Mouse (Mus musculus) splenic B cell, adult 2 months (primary cell): ENCODE data around the gene Slc4a3.
A peak's percentile ranks its signal among the peaks of the same experiment; 100 is the strongest.

ENCODE experiments used
- DNase-seq: peaks from one replicate; pipeline ENCODE4 v3.0.0-alpha.2; 2011; ENCODE audit warnings: low read depth, low spot score
- H3K27me3 ChIP-seq: 2 replicates; pipeline ENCODE4 v1.6.1; 2012; ENCODE audit warnings: mild to moderate bottlenecking, low read length, moderate library complexity, mixed read lengths; ENCODE audit not compliant: control insufficient read depth, poor library complexity, insufficient read depth, severe bottlenecking
- H3K36me3 ChIP-seq: 2 replicates; pipeline ENCODE4 v1.6.1; 2012; ENCODE audit warnings: mild to moderate bottlenecking, low read length, moderate library complexity, mixed read lengths; ENCODE audit not compliant: control insufficient read depth, poor library complexity, insufficient read depth, severe bottlenecking

Gene Slc4a3

DNA sequence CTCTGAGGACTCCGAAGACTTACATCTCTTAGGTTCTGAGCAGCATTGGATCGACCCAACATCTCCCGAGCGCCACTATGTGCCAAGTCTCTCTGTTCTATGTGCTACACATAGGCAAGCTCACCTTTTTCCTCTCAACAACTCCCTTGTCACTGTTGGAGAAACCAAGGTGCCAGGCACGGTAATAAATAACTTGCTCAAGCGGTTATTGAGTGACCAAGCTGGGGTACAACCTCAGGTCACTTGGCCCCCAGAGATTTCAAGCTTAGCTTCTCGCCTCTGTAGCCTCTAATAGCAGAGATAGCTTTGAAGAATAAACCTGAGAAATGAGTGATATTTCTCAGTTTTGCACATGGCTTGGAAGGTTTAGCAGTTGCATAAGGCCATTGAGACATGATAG, 4.6 kb upstream of the Slc4a3 start:
- Histone ChIP-seq H3K27me3 (0 out of 2 replicates have a peak, but pooled peaks cover 2% of the 10 kb centered on the region), H3K36me3 (peaks cover 1% of the 10 kb centered on the region; the same call in 1 of the 2 replicates)
- DNase-seq = no peak

DNA sequence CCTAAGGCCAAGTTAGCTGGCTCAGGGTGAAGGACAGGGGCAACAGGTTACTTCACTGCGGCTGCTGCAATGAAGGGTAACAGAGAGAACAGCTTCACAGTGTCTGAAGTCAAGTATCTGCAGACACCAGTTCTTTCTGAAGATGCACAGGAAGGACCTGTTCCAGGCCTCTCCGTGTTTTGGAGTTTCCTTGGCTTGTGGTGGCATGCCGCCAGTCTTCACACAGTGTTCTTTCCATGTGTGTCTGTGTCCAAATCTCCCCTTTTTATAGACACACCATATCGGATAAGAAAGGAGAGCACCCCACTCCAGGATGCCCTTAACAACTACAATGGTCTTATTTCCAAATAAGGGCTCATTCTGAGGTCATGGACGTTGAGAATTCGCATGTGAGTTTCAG, 1.7 kb upstream of the Slc4a3 start:
- no peak for DNase-seq
- Histone ChIP-seq H3K36me3 (no peaks in the 10 kb centered on the region), H3K27me3 (0 out of 2 replicates have a peak, but pooled peaks cover 2% of the 10 kb centered on the region)

DNA sequence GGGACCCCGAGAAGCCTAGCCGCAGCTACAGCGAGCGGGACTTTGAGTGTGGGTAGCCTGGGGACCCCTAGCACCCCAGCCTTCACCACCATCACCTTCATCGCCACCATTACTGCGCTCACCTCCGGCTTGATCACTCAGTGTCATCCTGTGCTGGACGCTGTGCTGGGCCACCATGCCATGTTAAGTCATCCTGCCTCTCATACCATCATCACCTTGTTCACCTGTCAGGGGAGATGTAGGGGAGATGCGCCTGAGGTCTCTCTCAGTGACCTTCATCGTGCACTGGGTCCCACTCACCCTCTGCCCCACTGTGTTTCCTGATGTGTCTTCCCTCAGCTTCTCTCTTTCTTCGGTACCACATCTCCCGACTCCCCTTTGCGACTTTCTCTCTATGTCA, 1.3 kb downstream of the Slc4a3 start:
- 0 out of 2 replicates have a peak, but pooled peaks cover 2% of the 10 kb centered on the region for H3K27me3 ChIP-seq

DNA sequence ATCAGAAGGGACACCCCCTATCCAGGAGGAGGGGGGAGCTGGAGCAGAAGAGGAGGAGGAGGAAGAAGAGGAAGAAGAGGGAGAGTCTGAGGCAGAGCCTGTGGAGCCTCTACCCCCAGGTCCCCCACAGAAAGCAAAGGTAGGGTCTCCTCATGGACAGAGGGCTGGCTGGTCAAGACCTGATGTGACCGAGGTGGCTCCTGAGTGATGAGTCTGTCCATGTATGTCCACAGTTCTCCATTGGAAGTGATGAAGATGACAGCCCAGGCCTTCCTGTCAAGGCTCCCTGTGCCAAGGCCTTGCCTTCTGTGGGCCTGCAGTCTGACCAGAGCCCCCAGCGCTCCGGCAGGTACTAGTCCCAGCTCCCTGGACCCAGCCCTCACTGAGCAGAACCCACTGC, 2.0 kb downstream of the Slc4a3 start:
- Histone ChIP-seq H3K36me3 (no peaks in the 10 kb centered on the region), H3K27me3 (0 out of 2 replicates have a peak, but pooled peaks cover 2% of the 10 kb centered on the region)
- DNase-seq = no peak

More for the DNA sequence above, 1.3 kb downstream of the Slc4a3 start:
- no peak for DNase-seq
- H3K36me3 ChIP-seq = no peaks in the 10 kb centered on the region

DNA sequence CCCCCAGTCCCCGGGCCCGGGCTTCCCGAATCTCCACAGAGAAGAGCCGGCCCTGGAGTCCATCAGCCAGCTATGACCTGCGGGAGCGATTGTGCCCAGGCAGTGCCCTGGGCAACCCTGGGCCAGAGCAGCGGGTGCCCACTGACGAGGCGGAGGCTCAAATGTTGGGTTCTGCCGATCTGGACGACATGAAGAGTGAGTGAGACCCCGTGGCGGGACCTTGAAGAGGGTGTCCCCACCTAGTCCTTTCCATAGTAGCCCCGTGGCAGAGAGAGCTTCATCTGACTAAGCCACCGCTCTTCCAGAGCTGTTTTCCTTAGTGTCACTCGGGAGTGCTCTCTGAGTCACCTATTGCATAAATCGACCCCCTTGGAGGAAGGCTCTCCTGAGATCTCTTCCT, 2.8 kb downstream of the Slc4a3 start:
- Histone ChIP-seq H3K36me3 (no peaks in the 10 kb centered on the region), H3K27me3 (0 out of 2 replicates have a peak, but pooled peaks cover 2% of the 10 kb centered on the region)
- no peak for DNase-seq

DNA sequence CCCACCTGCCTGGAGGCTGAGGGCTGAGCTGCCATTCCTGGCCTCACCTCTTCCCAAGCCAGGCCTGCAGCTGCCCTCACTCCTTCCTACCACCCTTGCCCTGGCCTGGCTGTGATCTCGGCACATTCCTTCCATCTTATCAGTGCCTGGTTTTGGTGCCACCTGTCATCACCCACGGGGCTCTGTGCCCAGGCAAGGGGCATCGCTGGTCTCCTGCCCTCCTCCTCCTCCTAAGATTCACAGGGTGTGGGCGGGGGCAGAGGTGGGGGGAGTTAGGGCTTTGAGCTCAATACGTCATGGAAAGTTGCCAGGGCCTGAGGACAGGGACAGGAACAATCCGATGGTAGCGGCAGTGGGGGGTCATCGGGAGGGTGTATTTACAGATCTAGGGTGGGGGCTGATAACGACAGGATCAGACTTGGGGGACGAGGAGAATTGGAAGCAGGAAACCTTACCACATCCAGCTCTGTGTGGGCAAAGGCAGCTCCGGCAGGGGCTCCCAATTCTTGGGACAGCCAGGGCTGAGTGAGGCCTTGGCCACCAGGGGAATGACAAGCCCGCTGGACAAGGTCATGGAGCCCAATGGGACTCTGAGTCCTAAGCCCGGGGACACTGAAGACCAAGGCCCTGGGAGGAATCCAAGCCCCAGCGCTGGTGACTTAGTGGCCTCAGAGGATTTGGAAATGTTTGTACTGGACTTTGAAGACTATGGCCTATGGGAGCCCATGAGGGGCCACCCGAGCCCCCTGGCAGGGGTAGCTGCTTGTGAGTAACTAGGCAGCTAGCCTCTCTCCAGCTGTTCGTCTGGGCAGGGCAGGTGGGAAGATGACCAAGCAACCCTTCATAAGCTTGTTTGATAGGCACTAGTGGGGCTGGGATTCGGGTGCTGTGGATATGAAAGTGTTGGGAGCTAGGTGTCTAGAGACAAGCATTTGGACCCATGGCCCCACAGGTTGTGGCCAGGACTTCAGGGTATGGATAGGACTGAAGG, 3.5 kb downstream of the Slc4a3 start:
- no peak for DNase-seq
- Histone ChIP-seq H3K27me3 (0 out of 2 replicates have a peak, but pooled peaks cover 2% of the 10 kb centered on the region), H3K36me3 (no peaks in the 10 kb centered on the region)

DNA sequence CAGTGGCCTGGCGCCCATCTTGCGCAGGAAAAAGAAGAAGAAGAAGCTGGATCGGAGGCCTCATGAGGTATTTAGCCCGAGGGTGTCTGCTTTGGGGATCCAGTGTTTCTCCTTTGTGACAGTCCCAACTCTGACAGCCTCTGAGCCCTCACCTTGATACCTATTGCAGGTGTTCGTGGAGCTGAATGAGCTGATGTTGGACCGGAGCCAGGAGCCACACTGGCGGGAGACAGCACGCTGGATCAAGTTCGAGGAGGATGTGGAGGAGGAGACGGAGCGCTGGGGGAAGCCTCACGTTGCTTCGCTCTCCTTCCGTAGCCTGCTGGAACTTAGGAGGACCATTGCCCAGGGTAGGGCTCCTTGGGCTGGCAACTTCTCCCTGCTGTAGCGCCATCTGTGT, 4.5 kb downstream of the Slc4a3 start:
- DNase-seq = no peak
- H3K27me3 ChIP-seq = 0 out of 2 replicates have a peak, but pooled peaks cover 2% of the 10 kb centered on the region
- H3K36me3 ChIP-seq = no peaks in the 10 kb centered on the region

DNA sequence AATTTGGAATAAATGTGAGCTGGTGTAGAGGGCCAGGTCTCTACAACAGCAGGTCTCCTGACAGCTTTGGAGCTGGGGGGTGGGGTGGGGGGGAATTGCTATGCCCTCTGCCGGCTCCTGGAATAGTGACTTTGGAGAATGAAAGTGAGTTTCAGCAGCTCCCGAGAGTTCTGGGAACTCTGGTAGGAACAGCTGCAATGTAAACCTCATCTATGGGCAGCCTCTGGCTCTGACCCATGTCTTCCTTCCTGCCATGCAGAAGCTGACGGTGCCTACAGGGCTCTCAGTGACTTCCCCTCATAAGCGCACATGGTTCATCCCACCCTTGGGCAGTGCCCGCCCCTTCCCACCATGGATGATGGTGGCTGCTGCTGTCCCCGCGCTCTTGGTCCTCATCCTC, 9.6 kb downstream of the Slc4a3 start:
- DNase-seq = no peak
- no peaks in the 10 kb centered on the region for H3K36me3 ChIP-seq
- H3K27me3 ChIP-seq = no peaks in the 10 kb centered on the region

DNA sequence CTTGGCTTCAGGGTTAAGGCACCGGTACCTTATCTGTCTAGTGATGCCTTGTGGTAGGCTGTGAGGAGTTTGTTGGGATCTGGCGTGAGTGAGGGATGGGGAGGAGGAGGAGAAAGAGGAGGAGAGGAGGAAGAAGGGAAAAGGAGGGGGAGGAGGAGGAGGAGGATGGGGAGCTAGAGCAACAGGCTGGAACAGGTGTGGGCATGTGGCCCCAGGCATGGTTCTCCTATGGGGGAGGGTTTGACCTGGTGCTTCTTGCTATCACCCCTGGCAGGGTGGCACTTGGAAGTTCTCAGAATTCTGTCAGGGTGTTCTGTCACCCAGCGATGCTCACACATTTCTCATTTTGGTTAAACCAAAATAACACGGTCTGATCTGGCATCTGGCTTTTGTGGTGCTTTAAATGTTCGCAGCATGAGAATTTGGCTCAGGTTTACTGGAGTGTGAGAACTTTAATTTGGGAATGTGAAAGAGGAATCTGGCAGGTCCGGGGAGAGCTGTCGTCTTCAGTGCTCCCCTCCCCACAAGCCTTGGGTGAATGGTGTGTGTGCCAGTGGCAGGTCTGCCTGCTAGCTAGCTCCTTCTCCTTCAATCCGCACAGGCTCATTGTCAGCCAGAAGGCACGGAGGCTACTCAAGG, 10.2 kb downstream of the Slc4a3 start:
- H3K36me3 ChIP-seq = no peaks in the 10 kb centered on the region
- no peaks in the 10 kb centered on the region for H3K27me3 ChIP-seq
- DNase-seq = no peak

DNA sequence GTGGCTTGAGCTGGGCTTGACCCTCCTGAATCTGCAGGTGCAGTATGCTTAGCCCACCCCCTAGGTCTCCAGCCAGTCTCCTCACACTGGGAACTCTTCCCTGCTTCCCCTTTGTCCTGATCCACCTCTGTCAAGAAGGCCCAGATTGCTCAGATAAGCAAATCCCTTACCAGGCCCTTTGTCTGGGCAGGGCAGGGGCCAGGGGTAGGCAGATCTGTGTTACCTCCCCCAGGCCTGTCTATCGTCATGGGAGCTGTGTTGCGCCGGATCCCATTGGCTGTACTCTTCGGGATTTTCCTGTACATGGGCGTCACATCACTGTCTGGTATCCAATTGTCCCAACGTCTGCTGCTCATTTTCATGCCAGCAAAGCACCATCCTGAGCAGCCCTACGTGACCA, 11.0 kb downstream of the Slc4a3 start:
- no peaks in the 10 kb centered on the region for H3K36me3 ChIP-seq
- H3K27me3 ChIP-seq = no peaks in the 10 kb centered on the region
- no peak for DNase-seq

DNA sequence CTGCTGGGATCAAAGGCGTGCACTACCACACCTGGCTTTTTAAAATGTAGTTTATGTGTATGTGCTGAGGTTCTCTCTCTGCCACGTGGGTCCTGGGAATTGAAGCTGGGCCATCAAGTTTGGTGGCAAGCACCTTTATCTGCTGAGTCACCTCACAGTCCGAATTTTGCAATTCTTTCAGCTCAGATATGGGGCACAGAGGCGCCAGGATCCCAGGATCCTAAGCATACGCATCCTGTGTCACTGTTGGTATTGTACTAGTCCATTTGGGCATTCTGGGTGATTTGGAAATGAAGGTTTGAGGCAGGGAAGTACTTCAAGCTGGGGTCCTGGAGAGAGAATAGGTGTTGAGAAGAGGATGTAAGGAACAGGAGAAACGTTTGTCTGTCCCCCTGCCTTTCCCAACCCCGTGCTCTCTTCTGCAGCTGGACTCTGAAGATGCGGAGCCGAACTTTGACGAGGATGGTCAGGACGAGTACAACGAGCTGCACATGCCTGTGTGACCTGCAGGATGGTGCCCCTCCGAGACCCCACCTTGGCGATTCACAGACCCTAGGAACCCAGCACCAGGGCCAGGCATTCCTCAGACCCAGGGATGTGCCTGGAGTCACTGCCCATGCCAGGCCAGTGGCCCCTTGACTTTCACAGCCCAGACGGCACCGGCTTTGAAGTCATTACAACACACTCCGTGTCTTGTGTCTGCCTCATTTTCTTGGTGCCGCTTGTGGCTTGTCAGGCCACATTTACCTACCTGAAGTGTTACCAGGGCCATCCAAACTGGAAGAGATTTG, 12.5 kb downstream of the Slc4a3 start:
- Histone ChIP-seq H3K27me3 (no peaks in the 10 kb centered on the region), H3K36me3 (no peaks in the 10 kb centered on the region)
- DNase-seq = no peak

DNA sequence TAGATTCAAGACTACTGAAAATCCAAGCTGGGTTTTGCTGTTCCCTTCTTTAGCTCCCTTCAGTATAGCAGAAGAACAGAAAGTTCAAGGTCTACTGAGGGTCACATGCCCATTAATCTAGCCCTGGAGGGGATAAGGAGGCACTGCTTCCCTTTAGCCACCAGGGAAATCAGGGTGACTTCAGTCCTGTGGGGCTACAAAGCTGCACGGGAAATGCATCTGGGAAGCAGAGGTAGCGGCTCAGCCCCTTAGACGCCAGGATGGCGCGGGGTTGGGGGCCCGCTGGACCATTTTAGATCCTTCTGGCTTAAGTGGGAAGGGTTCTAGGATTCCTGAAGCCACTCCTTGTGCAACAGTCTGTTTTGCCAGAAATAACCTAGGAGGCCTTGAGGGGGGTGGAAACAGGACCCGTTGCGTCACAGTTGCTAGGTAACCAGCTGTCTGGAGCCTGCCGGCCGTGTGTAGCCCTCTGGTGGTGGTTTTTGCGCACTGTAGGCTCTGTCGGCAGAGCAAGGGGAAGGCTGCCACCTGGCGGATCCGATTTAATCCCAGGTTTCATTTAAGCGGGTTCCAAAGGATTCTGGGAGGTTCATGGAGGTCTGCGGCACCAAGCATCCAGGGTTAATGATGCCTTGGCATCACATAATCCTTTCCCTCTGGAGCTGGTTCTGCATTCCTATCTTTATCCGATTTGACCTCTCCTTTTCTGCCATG, 13.3 kb downstream of the Slc4a3 start:
- peak; percentile 95 for DNase-seq
- no peaks in the 10 kb centered on the region for H3K27me3 ChIP-seq
- H3K36me3 ChIP-seq = no peaks in the 10 kb centered on the region

DNA sequence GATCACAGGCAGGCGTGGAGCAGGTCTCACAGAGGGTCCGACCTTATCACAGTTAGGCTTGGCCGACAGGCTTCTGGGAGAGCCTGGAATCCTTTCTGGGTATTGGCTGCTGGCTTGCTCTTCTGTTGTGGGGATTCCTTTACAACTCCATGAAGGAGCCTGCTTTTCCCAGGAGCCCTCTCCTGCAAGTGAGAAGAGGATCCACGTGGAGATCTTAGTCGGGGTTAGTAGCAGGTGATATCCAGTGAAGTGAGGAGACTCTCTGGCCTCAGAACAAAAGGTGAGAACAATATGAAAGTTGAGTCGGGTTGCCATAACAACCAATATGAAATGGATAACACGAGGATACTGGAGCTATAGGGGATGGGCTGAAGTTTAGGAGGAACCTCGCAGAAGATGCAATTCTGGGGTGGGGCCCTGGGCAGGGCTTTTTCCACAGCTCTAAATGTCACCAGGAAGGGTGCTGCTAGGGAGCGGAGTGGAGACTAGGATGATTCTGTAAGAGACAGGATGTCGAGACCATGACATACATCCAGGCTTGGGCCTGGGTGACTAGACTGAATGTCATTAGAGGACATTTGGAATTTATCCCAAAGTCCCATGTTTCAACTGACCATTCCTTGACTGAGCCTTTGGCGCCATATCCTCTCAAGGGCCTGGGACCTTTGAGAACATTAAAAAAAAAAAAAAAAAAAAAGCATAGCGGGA, 14.3 kb downstream of the Slc4a3 start:
- no peak for DNase-seq
- H3K27me3 ChIP-seq = no peaks in the 10 kb centered on the region

More for the DNA sequence above, 14.3 kb downstream of the Slc4a3 start:
- H3K36me3 ChIP-seq = no peaks in the 10 kb centered on the region
